Comparison of ENCODE assay signal across 22 mouse cellular contexts in the genomic region with DNA sequence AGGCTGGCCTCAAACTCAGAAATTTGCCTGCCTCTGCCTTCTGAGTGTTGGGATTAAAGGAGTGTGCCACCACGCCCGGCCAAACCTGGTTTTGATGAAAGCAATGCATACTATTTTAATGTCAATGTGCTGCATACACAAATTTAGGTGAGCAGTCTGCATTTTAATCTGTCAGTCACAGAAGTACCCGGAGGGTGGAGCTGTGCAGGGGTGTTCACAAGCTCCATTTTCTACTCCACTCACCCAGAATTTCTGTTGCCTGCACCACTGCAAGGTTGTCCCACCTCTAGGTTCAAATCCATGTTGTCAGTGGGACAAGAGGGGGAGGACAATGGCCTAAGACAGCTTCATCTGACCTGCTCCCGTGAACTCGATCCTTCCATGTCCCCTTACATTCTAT. TPM values are rescaled to one million over a fixed set of nuclear protein-coding genes. Genes with fewer than 3 reads are reported as not detected.
DNase-seq lines count a peak whose midpoint lies in the region; ATAC-seq and TF ChIP-seq lines count a peak whose summit lies in the region.
"Had no signal": no experiment of that assay in that cellular context is flagged by ENCODE, and none has a peak within 500 bp of the region (broad histone marks: within the 10 kb centered on the region; RNA-seq: fewer than 3 reads in every experiment).

No protein-coding gene starts in this region.

- intact Hi-C loops in heart, adult 2 months (cut with DNase I): no loop called here

- 0 out of 2 replicates have a peak, but pooled peaks have one; percentile 8 for TF ChIP-seq CTCF in liver, embryonic 14.5 days (IDR thresholded peaks at IDR 0.05; ENCODE audit: low read depth)
- no peak for TF ChIP-seq CTCF in lung, adult 2 months (IDR thresholded peaks at IDR 0.05; ENCODE audit: insufficient read depth, low read length)
- no peak for TF ChIP-seq CTCF in heart, adult 2 months (IDR thresholded peaks at IDR 0.05)

- no peaks in the 10 kb centered on the region for H3K9me3 ChIP-seq in liver, embryonic 14.5 days (ENCODE audit: control insufficient read depth, low read length)
- no peaks in the 10 kb centered on the region for H3K9me3 ChIP-seq in kidney, embryonic 14.5 days (ENCODE audit: control insufficient read depth, low read length)
- H3K9me3 ChIP-seq: embryonic facial prominence, embryonic 15.5 days; forebrain, embryonic 12.5 days; G1E; heart, embryonic 12.5 days; hindbrain, embryonic 10.5 days had no signal

- TF ChIP-seq EP300 in liver, embryonic 14.5 days (IDR thresholded peaks at IDR 0.05; ENCODE audit: low read depth): peak; percentile 12; the same call in 1 of the 2 replicates
- no peak for TF ChIP-seq EP300 in heart, adult 2 months (IDR thresholded peaks at IDR 0.05; ENCODE audit: insufficient read depth, low read depth, low read length)

- ATAC-seq in liver, embryonic 14.5 days (ENCODE audit: insufficient read depth): peak; percentile 49; the same call in 1 of the 2 replicates
- ATAC-seq in megakaryocyte progenitor cell, adult 5-6 weeks (replicated peaks; ENCODE audit: poor library complexity): 0 out of 2 replicates have a peak, but pooled peaks have one; percentile 26
- ATAC-seq in kidney, embryonic 14.5 days (ENCODE audit: low FRiP score, low TSS enrichment): no peak
- ATAC-seq: CD4-positive, CD25-positive, alpha-beta regulatory T cell, adult 4 months; forebrain, postnatal 0 days had no signal

- no peak for TF ChIP-seq POLR2A in lung, adult 2 months (IDR thresholded peaks at IDR 0.05; ENCODE audit: borderline replicate concordance, extremely low read depth, low read depth, low read length)
- no peak for TF ChIP-seq POLR2A in heart, adult 2 months (IDR thresholded peaks at IDR 0.05; ENCODE audit: insufficient read depth, low read depth, low read length)

- H3K4me2 ChIP-seq in liver, embryonic 14.5 days (ENCODE audit: low read depth): no peak overlapping the region
- H3K4me2 ChIP-seq in kidney, embryonic 14.5 days (replicated peaks; ENCODE audit: low read depth, low read length): no peak overlapping the region
- H3K4me2 ChIP-seq: embryonic facial prominence, embryonic 15.5 days; forebrain, embryonic 12.5 days; heart, embryonic 12.5 days; hindbrain, embryonic 14.5 days had no signal

- no peaks in the 10 kb centered on the region for H3K36me3 ChIP-seq in liver, embryonic 14.5 days (replicated peaks; ENCODE audit: control insufficient read depth, insufficient read depth, low read depth)
- H3K36me3 ChIP-seq in heart, adult 2 months (ENCODE audit: control insufficient read depth, insufficient read depth, low read length): no peaks in the 10 kb centered on the region
- H3K36me3 ChIP-seq in kidney, embryonic 14.5 days (ENCODE audit: control insufficient read depth, insufficient read depth, low read length): no peaks in the 10 kb centered on the region
- H3K36me3 ChIP-seq: embryonic facial prominence, embryonic 15.5 days; forebrain, embryonic 12.5 days; G1E; heart, embryonic 12.5 days; hindbrain, embryonic 10.5 days had no signal

- WGBS in liver, embryonic 14.5 days (ENCODE audit: insufficient replicate concordance): 71% methylated on average over 5 of the region's 5 CpGs
- WGBS in lung, adult 2 months: 91% methylated on average over 5 of the region's 5 CpGs
- WGBS in heart, adult 2 months: 92% methylated on average over 5 of the region's 5 CpGs
- WGBS in kidney, embryonic 14.5 days: 92% methylated on average over 5 of the region's 5 CpGs

- peak; percentile 20 to 43 for DNase-seq in spleen, postnatal 10 days (ENCODE audit: low spot score in 2 of 2)
- no peak for DNase-seq in spleen, adult 18-20 months
- DNase-seq in liver, embryonic 14.5 days (ENCODE audit: low read depth in 3 of 3, low spot score in 3 of 3): no peak
- no peak for DNase-seq in lung, adult 2 months
- no peak for DNase-seq in heart, adult 2 months
- DNase-seq: adrenal gland, adult 8-10 months; adrenal gland, postnatal 36 days; B cell, adult 2 months; cerebellum, adult 8-10 months; cerebellum, postnatal 14 days; embryo, embryonic 11 days; forebrain, postnatal 0 days; gastrocnemius, postnatal 14 days had no signal

- H3K4me1 ChIP-seq in liver, embryonic 14.5 days (replicated peaks; ENCODE audit: control insufficient read depth in 2 of 2, insufficient read depth in 2 of 2, low read length in 1 of 2): peaks cover 47 to 52% of the 10 kb centered on the region in 2 experiments
- H3K4me1 ChIP-seq in lung, adult 2 months (ENCODE audit: control insufficient read depth, insufficient read depth, low read length): no peaks in the 10 kb centered on the region
- H3K4me1 ChIP-seq in heart, adult 2 months (ENCODE audit: control insufficient read depth, insufficient read depth, low read length): no peaks in the 10 kb centered on the region; the same call in 1 of the 2 replicates
- H3K4me1 ChIP-seq in kidney, embryonic 14.5 days (ENCODE audit: control insufficient read depth, insufficient read depth, low read length): no peaks in the 10 kb centered on the region
- H3K4me1 ChIP-seq: embryonic facial prominence, embryonic 15.5 days; forebrain, embryonic 12.5 days; hindbrain, embryonic 10.5 days had no signal

- H3K27ac ChIP-seq in liver, embryonic 14.5 days: peak overlapping the region; percentile 68
- no peak overlapping the region for H3K27ac ChIP-seq in heart, adult 2 months
- H3K27ac ChIP-seq in kidney, embryonic 14.5 days (ENCODE audit: low read depth, low read length): no peak overlapping the region
- H3K27ac ChIP-seq: embryonic facial prominence, embryonic 15.5 days; forebrain, embryonic 12.5 days; hindbrain, embryonic 10.5 days; hindbrain, embryonic 14.5 days had no signal

- H3K9ac ChIP-seq in liver, embryonic 14.5 days (replicated peaks): 0 out of 2 replicates have a peak overlapping the region, but pooled peaks have one; percentile 18
- H3K9ac ChIP-seq in heart, adult 2 months (ENCODE audit: low read depth, low read length): no peak overlapping the region
- H3K9ac ChIP-seq in kidney, embryonic 14.5 days (ENCODE audit: low read depth, low read length): no peak overlapping the region
- H3K9ac ChIP-seq: embryonic facial prominence, embryonic 15.5 days; forebrain, embryonic 12.5 days; forebrain, postnatal 0 days; heart, embryonic 12.5 days; hindbrain, embryonic 14.5 days had no signal

- no peak overlapping the region for H3K4me3 ChIP-seq in liver, embryonic 14.5 days (ENCODE audit: insufficient read depth in 1 of 2, low read depth in 2 of 2, low read length in 2 of 2)
- H3K4me3 ChIP-seq in lung, adult 2 months (replicated peaks; ENCODE audit: extremely low read depth, low read depth, low read length): no peak overlapping the region
- no peak overlapping the region for H3K4me3 ChIP-seq in heart, adult 2 months
- H3K4me3 ChIP-seq in kidney, embryonic 14.5 days (ENCODE audit: low read length): no peak overlapping the region
- H3K4me3 ChIP-seq: embryonic facial prominence, embryonic 15.5 days; forebrain, embryonic 12.5 days; heart, embryonic 12.5 days; hindbrain, embryonic 10.5 days had no signal

- no peaks in the 10 kb centered on the region for H3K79me2 ChIP-seq in heart, adult 2 months (replicated peaks; ENCODE audit: control insufficient read depth, insufficient read depth, low read length)

- H3K27me3 ChIP-seq in liver, embryonic 14.5 days (ENCODE audit: control insufficient read depth, insufficient read depth, low read length): no peaks in the 10 kb centered on the region
- H3K27me3 ChIP-seq in heart, adult 2 months (ENCODE audit: control insufficient read depth, insufficient read depth, low read length): no peaks in the 10 kb centered on the region
- H3K27me3 ChIP-seq in kidney, embryonic 14.5 days (ENCODE audit: control insufficient read depth, insufficient read depth, low read length): no peaks in the 10 kb centered on the region
- H3K27me3 ChIP-seq: embryonic facial prominence, embryonic 15.5 days; forebrain, embryonic 12.5 days; heart, embryonic 12.5 days had no signal

RNA-seq across cellular contexts. Expression of a gene that starts 31.8 kb away (rescaled TPM):
- 21.5 and 31.3 TPM in 2 replicates for polyA plus RNA-seq in liver, embryonic 14.5 days (2012; rRNA removed)
- 40.6 and 50.6 TPM in 2 replicates for polyA plus RNA-seq in liver, embryonic 14.5 days (2014; fragmentation: Nextera tagmentation; extraction: Ambion mirVana)
- total RNA-seq in megakaryocyte progenitor cell, adult 5-6 weeks (2015): 46.0 and 48.4 TPM in 2 replicates
- 51.4 and 59.9 TPM in 2 replicates for total RNA-seq in megakaryocyte progenitor cell, adult 5-6 weeks (2017)
- 19.0 and 34.3 TPM in 2 replicates for polyA plus RNA-seq in lung, adult 2 months (2012; rRNA removed)
- 100 to 1,000 TPM; 119 to 137 TPM for total RNA-seq in heart, adult 2 months (2021)
- polyA plus RNA-seq in heart, adult 2 months (2012; rRNA removed): 39.0 and 84.7 TPM in 2 replicates
- 54.4 and 79.3 TPM in 2 replicates for polyA plus RNA-seq in kidney, embryonic 14.5 days (2014; fragmentation: Nextera tagmentation; extraction: Ambion mirVana)

Comparison
In these comparisons a context has a peak if more than half of its experiments do, and no peak if none do; other contexts are left out.
1. DNase-seq: peak in spleen, postnatal 10 days (2 of 2); none in spleen, adult 18-20 months (0 of 2), liver, embryonic 14.5 days (0 of 3), lung, adult 2 months (single experiment) and heart, adult 2 months (0 of 2).